Mouse (Mus musculus) E14TG2a.4 (cell line): Measurements from ENCODE around the gene Col27a1.

Experiments
- CTCF ChIP-seq: conservative IDR thresholded peaks from 2 replicates; pipeline ENCODE4 v1.5.1; 2014; ENCODE audit warnings: low read length
- POU5F1 ChIP-seq: IDR thresholded peaks from 2 replicates; pipeline ENCODE4 v1.6.1; 2014; ENCODE audit warnings: low read length, borderline replicate concordance

DNA sequence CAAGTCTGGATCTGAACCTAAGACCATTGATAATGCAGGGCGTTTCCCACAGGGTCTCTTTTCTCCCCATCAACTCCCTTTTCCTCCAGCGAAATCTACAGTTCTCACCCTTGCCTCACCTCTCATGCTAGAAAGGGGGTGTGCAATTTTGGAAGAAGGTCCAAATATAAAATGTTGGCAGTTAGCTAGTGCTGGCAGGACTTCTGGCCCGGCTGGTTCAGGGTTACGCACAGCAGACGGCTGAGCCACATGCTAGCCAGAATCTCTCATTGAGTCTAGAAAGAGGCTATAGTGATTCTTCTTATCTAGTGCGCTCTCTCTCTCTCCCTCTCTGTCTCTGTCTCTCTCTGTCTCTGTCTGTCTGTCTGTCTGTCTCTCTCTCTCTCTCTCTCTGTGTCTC is 45.3 kb downstream of the Col27a1 start:
- no peak for TF ChIP-seq CTCF
- TF ChIP-seq POU5F1: no peak
